Mouse (Mus musculus): ENCODE data around the gene Cysrt1. TPM values are rescaled to one million over a fixed set of nuclear protein-coding genes. Genes with fewer than 3 reads are reported as not detected.

Gene Cysrt1
- total RNA-seq, 2 experiments from 2014 or later: not detected

Other genes with a start within 250 kb of the Cysrt1 start
Only the 30 nearest of the 31 such genes appear.
- 1.8 and 2.5 TPM in 2 replicates for gene Nsmf, start 188.1 kb downstream of the Cysrt1 start, total RNA-seq (2015; ENCODE audit: low replicate concordance)
- 2.1 and 3.9 TPM in 2 replicates for gene Nsmf, start 188.1 kb downstream of the Cysrt1 start, total RNA-seq (2017; ENCODE audit: low replicate concordance)
- not detected in 2 replicates for gene Entpd8, start 162.1 kb downstream of the Cysrt1 start, total RNA-seq (2015; ENCODE audit: low replicate concordance)
- gene Entpd8, start 162.1 kb downstream of the Cysrt1 start, total RNA-seq (2017; ENCODE audit: low replicate concordance): not detected in 2 replicates
- gene Noxa1, start 147.3 kb downstream of the Cysrt1 start, total RNA-seq (2015; ENCODE audit: low replicate concordance): not detected in 2 replicates
- not detected in 2 replicates for gene Noxa1, start 147.3 kb downstream of the Cysrt1 start, total RNA-seq (2017; ENCODE audit: low replicate concordance)
- gene Nrarp, start 61.7 kb downstream of the Cysrt1 start, total RNA-seq (2015; ENCODE audit: low replicate concordance): 0.42 TPM in 1 of 2 replicates, not detected in the other
- 0.64 and 3.0 TPM in 2 replicates for gene Nrarp, start 61.7 kb downstream of the Cysrt1 start, total RNA-seq (2017; ENCODE audit: low replicate concordance)
- 2.9 and 5.4 TPM in 2 replicates for gene Tor4a, start 45.6 kb downstream of the Cysrt1 start, total RNA-seq (2015; ENCODE audit: low replicate concordance)
- 0.30 and 2.2 TPM in 2 replicates for gene Tor4a, start 45.6 kb downstream of the Cysrt1 start, total RNA-seq (2017; ENCODE audit: low replicate concordance)
- gene Nelfb, start 31.0 kb downstream of the Cysrt1 start, total RNA-seq (2015; ENCODE audit: low replicate concordance): 13.0 and 34.4 TPM in 2 replicates
- 15.2 and 29.9 TPM in 2 replicates for gene Nelfb, start 31.0 kb downstream of the Cysrt1 start, total RNA-seq (2017; ENCODE audit: low replicate concordance)
- not detected in 2 replicates for gene Stpg3, start 27.8 kb downstream of the Cysrt1 start, total RNA-seq (2015; ENCODE audit: low replicate concordance)
- not detected in 2 replicates for gene Stpg3, start 27.8 kb downstream of the Cysrt1 start, total RNA-seq (2017; ENCODE audit: low replicate concordance)
- not detected in 2 replicates for gene Fam166a, start 23.7 kb downstream of the Cysrt1 start, total RNA-seq (2015; ENCODE audit: low replicate concordance)
- not detected in 2 replicates for gene Fam166a, start 23.7 kb downstream of the Cysrt1 start, total RNA-seq (2017; ENCODE audit: low replicate concordance)
- 940 and 950 TPM in 2 replicates for gene Tubb4b, start 17.8 kb downstream of the Cysrt1 start, total RNA-seq (2015; ENCODE audit: low replicate concordance)
- gene Tubb4b, start 17.8 kb downstream of the Cysrt1 start, total RNA-seq (2017; ENCODE audit: low replicate concordance): 826 and 920 TPM in 2 replicates
- not detected in 2 replicates for gene Slc34a3, start 8.1 kb downstream of the Cysrt1 start, total RNA-seq (2015; ENCODE audit: low replicate concordance)
- not detected in 2 replicates for gene Slc34a3, start 8.1 kb downstream of the Cysrt1 start, total RNA-seq (2017; ENCODE audit: low replicate concordance)
- gene Rnf224, start 5.7 kb downstream of the Cysrt1 start, total RNA-seq (2015; ENCODE audit: low replicate concordance): not detected in 2 replicates
- gene Rnf224, start 5.7 kb downstream of the Cysrt1 start, total RNA-seq (2017; ENCODE audit: low replicate concordance): not detected in 2 replicates
- not detected in 2 replicates for gene Rnf208, start 197 bp downstream of the Cysrt1 start, total RNA-seq (2015; ENCODE audit: low replicate concordance)
- not detected in 2 replicates for gene Rnf208, start 197 bp downstream of the Cysrt1 start, total RNA-seq (2017; ENCODE audit: low replicate concordance)
- 4.0 and 4.6 TPM in 2 replicates for gene AL732309.1, start 4.4 kb upstream of the Cysrt1 start, total RNA-seq (2015; ENCODE audit: low replicate concordance)
- not detected in 2 replicates for gene AL732309.1, start 4.4 kb upstream of the Cysrt1 start, total RNA-seq (2017; ENCODE audit: low replicate concordance)
- gene Tmem203, start 13.0 kb upstream of the Cysrt1 start, total RNA-seq (2015; ENCODE audit: low replicate concordance): 11.9 and 18.9 TPM in 2 replicates
- gene Tmem203, start 13.0 kb upstream of the Cysrt1 start, total RNA-seq (2017; ENCODE audit: low replicate concordance): 1.8 and 8.5 TPM in 2 replicates
- gene Tprn, start 20.2 kb upstream of the Cysrt1 start, total RNA-seq (2015; ENCODE audit: low replicate concordance): 1.1 TPM in 1 of 2 replicates, not detected in the other
- gene Tprn, start 20.2 kb upstream of the Cysrt1 start, total RNA-seq (2017; ENCODE audit: low replicate concordance): 1.0 and 2.2 TPM in 2 replicates
- 114 and 128 TPM in 2 replicates for gene Ssna1, start 30.0 kb upstream of the Cysrt1 start, total RNA-seq (2015; ENCODE audit: low replicate concordance)
- gene Ssna1, start 30.0 kb upstream of the Cysrt1 start, total RNA-seq (2017; ENCODE audit: low replicate concordance): 46.2 and 81.0 TPM in 2 replicates
- 34.6 and 55.8 TPM in 2 replicates for gene Anapc2, start 30.0 kb upstream of the Cysrt1 start, total RNA-seq (2015; ENCODE audit: low replicate concordance)
- gene Anapc2, start 30.0 kb upstream of the Cysrt1 start, total RNA-seq (2017; ENCODE audit: low replicate concordance): 29.7 and 40.0 TPM in 2 replicates
- gene Tmem210, start 45.7 kb upstream of the Cysrt1 start, total RNA-seq (2015; ENCODE audit: low replicate concordance): not detected in 2 replicates
- gene Tmem210, start 45.7 kb upstream of the Cysrt1 start, total RNA-seq (2017; ENCODE audit: low replicate concordance): not detected in 2 replicates
- not detected in 2 replicates for gene Lrrc26, start 47.5 kb upstream of the Cysrt1 start, total RNA-seq (2015; ENCODE audit: low replicate concordance)
- not detected in 2 replicates for gene Lrrc26, start 47.5 kb upstream of the Cysrt1 start, total RNA-seq (2017; ENCODE audit: low replicate concordance)
- not detected in 2 replicates for gene Grin1, start 76.7 kb upstream of the Cysrt1 start, total RNA-seq (2015; ENCODE audit: low replicate concordance)
- not detected in 2 replicates for gene Grin1, start 76.7 kb upstream of the Cysrt1 start, total RNA-seq (2017; ENCODE audit: low replicate concordance)
- gene Man1b1, start 89.9 kb upstream of the Cysrt1 start, total RNA-seq (2015; ENCODE audit: low replicate concordance): 20.9 and 40.2 TPM in 2 replicates
- gene Man1b1, start 89.9 kb upstream of the Cysrt1 start, total RNA-seq (2017; ENCODE audit: low replicate concordance): 34.1 and 51.6 TPM in 2 replicates
- 4.7 TPM in 1 of 2 replicates, not detected in the other for gene Dpp7, start 113.9 kb upstream of the Cysrt1 start, total RNA-seq (2015; ENCODE audit: low replicate concordance)
- 0.68 and 6.2 TPM in 2 replicates for gene Dpp7, start 113.9 kb upstream of the Cysrt1 start, total RNA-seq (2017; ENCODE audit: low replicate concordance)
- gene Uap1l1, start 123.2 kb upstream of the Cysrt1 start, total RNA-seq (2015; ENCODE audit: low replicate concordance): 8.8 and 13.3 TPM in 2 replicates
- gene Uap1l1, start 123.2 kb upstream of the Cysrt1 start, total RNA-seq (2017; ENCODE audit: low replicate concordance): 0.30 and 2.7 TPM in 2 replicates
- gene Sapcd2, start 129.9 kb upstream of the Cysrt1 start, total RNA-seq (2015; ENCODE audit: low replicate concordance): 5.9 and 10.1 TPM in 2 replicates
- gene Sapcd2, start 129.9 kb upstream of the Cysrt1 start, total RNA-seq (2017; ENCODE audit: low replicate concordance): 7.8 and 9.6 TPM in 2 replicates
- not detected in 2 replicates for gene Entpd2, start 153.4 kb upstream of the Cysrt1 start, total RNA-seq (2015; ENCODE audit: low replicate concordance)
- gene Entpd2, start 153.4 kb upstream of the Cysrt1 start, total RNA-seq (2017; ENCODE audit: low replicate concordance): not detected in 2 replicates
- gene Npdc1, start 156.9 kb upstream of the Cysrt1 start, total RNA-seq (2015; ENCODE audit: low replicate concordance): not detected in 2 replicates
- gene Npdc1, start 156.9 kb upstream of the Cysrt1 start, total RNA-seq (2017; ENCODE audit: low replicate concordance): not detected in 2 replicates
- 4.3 TPM in 1 of 2 replicates, not detected in the other for gene Fut7, start 180.8 kb upstream of the Cysrt1 start, total RNA-seq (2015; ENCODE audit: low replicate concordance)
- gene Fut7, start 180.8 kb upstream of the Cysrt1 start, total RNA-seq (2017; ENCODE audit: low replicate concordance): 0.77 TPM in 1 of 2 replicates, not detected in the other
- gene Abca2, start 186.3 kb upstream of the Cysrt1 start, total RNA-seq (2015; ENCODE audit: low replicate concordance): 5.0 and 5.8 TPM in 2 replicates
- 1.3 and 2.4 TPM in 2 replicates for gene Abca2, start 186.3 kb upstream of the Cysrt1 start, total RNA-seq (2017; ENCODE audit: low replicate concordance)
- not detected in 2 replicates for gene Clic3, start 214.4 kb upstream of the Cysrt1 start, total RNA-seq (2015; ENCODE audit: low replicate concordance)
- not detected in 2 replicates for gene Clic3, start 214.4 kb upstream of the Cysrt1 start, total RNA-seq (2017; ENCODE audit: low replicate concordance)
- 17.6 and 24.5 TPM in 2 replicates for gene Paxx, start 218.6 kb upstream of the Cysrt1 start, total RNA-seq (2015; ENCODE audit: low replicate concordance)
- gene Paxx, start 218.6 kb upstream of the Cysrt1 start, total RNA-seq (2017; ENCODE audit: low replicate concordance): 5.3 TPM in 1 of 2 replicates, not detected in the other